Mouse (Mus musculus) CH12.LX (cell line): ENCODE results near the gene Theg.

Experiments used
- CTCF ChIP-seq, 2 experiments: IDR thresholded peaks in 1 of 2; conservative IDR thresholded peaks in 1 of 2; 2 replicates each; pipeline ENCODE4 v1.5.1; 2011 to 2012; ENCODE audit warnings: low read depth in 2 of 2, low read length in 2 of 2, improper control_type of control experiment in 1 of 2, inconsistent platforms in 1 of 2, mild to moderate bottlenecking in 1 of 2, moderate library complexity in 1 of 2
- EP300 ChIP-seq: IDR thresholded peaks from 2 replicates; pipeline ENCODE4 v1.6.1; 2011; ENCODE audit warnings: low read length, improper control_type of control experiment
- HCFC1 ChIP-seq: IDR thresholded peaks from 2 replicates; pipeline ENCODE4 v1.6.1; 2012; ENCODE audit warnings: low read depth, mild to moderate bottlenecking, inconsistent platforms, low read length, improper control_type of control experiment
- PAX5 ChIP-seq: IDR thresholded peaks from 2 replicates; pipeline ENCODE4 v1.6.1; 2012; ENCODE audit warnings: low read length, inconsistent platforms, mixed read lengths

DNA sequence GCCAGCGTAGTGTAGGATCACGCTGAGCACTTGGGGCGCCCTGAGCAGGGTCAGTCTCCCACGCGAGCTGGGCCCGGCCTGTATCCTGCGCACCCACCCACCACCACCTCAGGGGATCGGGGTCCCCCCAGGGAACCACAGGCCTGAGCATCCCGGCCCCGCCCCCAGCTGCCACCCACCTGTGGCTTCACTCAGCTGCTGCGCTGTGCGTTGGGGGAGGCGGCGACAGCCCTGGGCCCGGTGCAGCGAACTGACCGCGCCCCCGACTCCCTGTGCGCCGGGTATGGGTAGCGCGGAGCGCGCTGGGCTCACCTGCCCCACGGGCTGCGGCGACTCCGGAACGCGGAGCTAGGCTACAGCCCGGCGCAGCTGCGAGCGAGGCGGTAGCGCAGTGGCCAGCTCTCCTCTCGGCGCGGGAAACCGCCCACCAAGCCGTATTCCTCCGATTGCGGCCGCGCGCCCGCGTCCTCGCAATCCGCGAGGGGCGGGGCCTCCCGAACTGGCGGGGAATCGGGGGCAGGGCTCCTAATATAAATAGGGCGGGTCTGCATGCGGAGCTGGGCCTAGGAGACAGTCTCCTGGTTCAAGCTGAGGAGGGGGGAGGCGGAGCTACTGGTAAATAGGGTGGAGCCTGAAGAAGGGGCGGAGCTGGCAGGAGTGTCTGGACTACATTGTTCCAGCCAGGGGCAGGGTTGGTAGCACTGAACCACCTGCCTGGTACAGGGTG lies 26.6 kb upstream of the Theg start, which contains the start of gene C2cd4c:
- TF ChIP-seq PAX5 (no peak), HCFC1 (no peak), CTCF (conservative IDR thresholded peaks at IDR 0.05 in 1 of 2, IDR thresholded peaks at IDR 0.05 in 1 of 2; ENCODE audit: low read depth in 2 of 2, low read length in 2 of 2) (no peak), EP300 (no peak)
